Mouse (Mus musculus): ENCODE measurements around the gene Car10. TPM values are rescaled to one million over a fixed set of nuclear protein-coding genes. Genes with fewer than 3 reads are reported as not detected.

Gene Car10
- total and polyA plus RNA-seq, 3 experiments = not detected

DNA sequence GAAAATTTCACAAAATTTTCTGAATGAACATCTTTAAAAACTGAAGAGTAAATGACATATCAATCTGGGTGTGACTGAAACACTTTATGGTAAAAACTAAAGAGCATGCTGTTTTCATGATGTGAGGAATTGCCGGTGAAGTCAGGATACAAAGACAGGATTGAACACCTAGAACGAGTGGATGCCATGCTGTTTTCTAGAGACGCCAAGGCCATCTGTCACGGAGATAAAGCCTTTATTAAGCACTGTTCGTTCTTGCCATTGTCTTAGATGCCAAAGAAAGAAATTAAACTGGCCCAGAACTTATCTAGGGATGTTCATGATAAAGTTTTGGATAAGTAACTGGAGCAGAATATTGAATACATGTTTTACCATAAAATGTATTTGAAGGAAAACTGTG, 153.9 kb downstream of the Car10 start:
- DNase-seq (ENCODE audit: low read depth, low spot score) = no peak
- no peaks in the 10 kb centered on the region for H3K79me2 ChIP-seq (ENCODE audit: control insufficient read depth, insufficient read depth, low read length, poor library complexity)
- H3K36me3 ChIP-seq (ENCODE audit: control insufficient read depth in 1 of 2, insufficient read depth in 2 of 2, low read length in 2 of 2) = no peaks in the 10 kb centered on the region
- no peaks in the 10 kb centered on the region for H3K27me3 ChIP-seq (ENCODE audit: control insufficient read depth in 1 of 2, insufficient read depth in 2 of 2, low read length in 2 of 2)
- no peak for TF ChIP-seq HCFC1 (IDR thresholded peaks at IDR 0.05; ENCODE audit: low read depth, low read length)
- H3K4me3 ChIP-seq (ENCODE audit: control insufficient read depth in 1 of 2, insufficient read depth in 1 of 2, low read depth in 2 of 2, low read length in 2 of 2) = no peak overlapping the region
- no peak overlapping the region for H3K9ac ChIP-seq (ENCODE audit: control insufficient read depth, low read depth, low read length, poor library complexity, severe bottlenecking)
- no peaks in the 10 kb centered on the region for H3K4me1 ChIP-seq (ENCODE audit: control insufficient read depth in 1 of 2, insufficient read depth in 2 of 2, low read length in 2 of 2)
- H3K9me3 ChIP-seq (replicated peaks; ENCODE audit: insufficient read depth, low read length) = no peaks in the 10 kb centered on the region
- H3K27ac ChIP-seq (ENCODE audit: control insufficient read depth, low read depth, low read length) = no peak overlapping the region

DNA sequence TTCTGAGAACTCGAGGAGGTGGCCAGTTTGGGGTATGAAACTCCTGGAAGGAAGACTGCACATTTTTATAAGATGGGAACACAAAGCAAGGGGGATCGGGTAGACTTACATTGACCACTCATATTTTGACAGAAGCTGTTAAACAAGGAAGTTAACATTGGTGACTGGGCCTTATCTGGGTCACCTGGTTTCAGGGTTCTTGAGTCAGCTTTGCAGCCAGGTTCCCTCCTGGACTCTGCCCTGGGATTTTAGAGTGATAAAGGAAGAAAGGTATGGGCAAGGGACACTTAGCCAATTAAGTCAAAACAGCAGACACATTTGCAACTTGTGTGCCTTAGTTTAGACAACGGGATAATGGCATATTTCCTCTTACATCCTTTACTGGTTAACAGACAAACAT, 166.2 kb downstream of the Car10 start:
- Histone ChIP-seq H3K27ac (ENCODE audit: control insufficient read depth, low read depth, low read length) (no peak overlapping the region), H3K36me3 (ENCODE audit: control insufficient read depth in 1 of 2, insufficient read depth in 2 of 2, low read length in 2 of 2) (no peaks in the 10 kb centered on the region), H3K4me1 (ENCODE audit: control insufficient read depth in 1 of 2, insufficient read depth in 2 of 2, low read length in 2 of 2) (no peaks in the 10 kb centered on the region), H3K4me3 (ENCODE audit: control insufficient read depth in 1 of 2, insufficient read depth in 1 of 2, low read depth in 2 of 2, low read length in 2 of 2) (no peak overlapping the region), H3K79me2 (ENCODE audit: control insufficient read depth, insufficient read depth, low read length, poor library complexity) (no peaks in the 10 kb centered on the region), H3K9me3 (replicated peaks; ENCODE audit: insufficient read depth, low read length) (no peaks in the 10 kb centered on the region), H3K27me3 (ENCODE audit: control insufficient read depth in 1 of 2, insufficient read depth in 2 of 2, low read length in 2 of 2) (no peaks in the 10 kb centered on the region), H3K9ac (ENCODE audit: control insufficient read depth, low read depth, low read length, poor library complexity, severe bottlenecking) (no peak overlapping the region)
- DNase-seq (ENCODE audit: low read depth, low spot score) = no peak
- TF ChIP-seq RAD21 (IDR thresholded peaks at IDR 0.05; ENCODE audit: low read depth, low read length) (no peak), EP300 (IDR thresholded peaks at IDR 0.05; ENCODE audit: low read depth in 1 of 2, low read length in 2 of 2) (no peak), ZNF384 (IDR thresholded peaks at IDR 0.05; ENCODE audit: low read depth, low read length) (no peak), E2F4 (IDR thresholded peaks at IDR 0.05; ENCODE audit: borderline replicate concordance, low read depth, low read length) (no peak), KAT2A (conservative IDR thresholded peaks at IDR 0.05; ENCODE audit: low read depth, low read length) (no peak), BHLHE40 (IDR thresholded peaks at IDR 0.05; ENCODE audit: borderline replicate concordance, low read depth, low read length) (no peak), ELF1 (IDR thresholded peaks at IDR 0.05; ENCODE audit: low read depth, low read length) (no peak), TBP (IDR thresholded peaks at IDR 0.05; ENCODE audit: low read depth, low read length) (no peak), RCOR1 (IDR thresholded peaks at IDR 0.05; ENCODE audit: low read depth, low read length) (no peak), NRF1 (IDR thresholded peaks at IDR 0.05; ENCODE audit: insufficient read depth, low read depth, low read length, poor library complexity, severe bottlenecking) (no peak)

DNA sequence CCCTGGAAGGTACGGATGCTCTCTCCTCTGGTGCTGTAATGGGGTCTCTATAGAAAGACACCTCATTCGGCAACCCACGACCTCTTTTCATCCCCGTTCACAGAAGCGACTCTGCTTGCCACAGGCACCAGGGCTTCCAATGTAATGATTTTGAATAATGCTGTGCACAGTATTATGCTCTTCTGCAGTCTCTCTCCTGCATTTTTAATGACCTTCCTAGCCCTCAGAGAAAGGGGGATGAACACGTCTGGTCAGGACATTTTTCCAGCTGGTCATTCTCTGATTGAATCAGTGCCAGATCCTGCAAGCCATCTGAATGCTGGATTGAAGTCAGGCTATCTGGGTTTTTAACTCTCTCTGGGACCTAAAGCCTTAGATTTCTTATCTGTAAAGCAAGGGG, 174.2 kb downstream of the Car10 start:
- DNase-seq (ENCODE audit: low read depth, low spot score) = no peak
- Histone ChIP-seq H3K27ac (ENCODE audit: control insufficient read depth, low read depth, low read length) (no peak overlapping the region), H3K79me2 (ENCODE audit: control insufficient read depth, insufficient read depth, low read length, poor library complexity) (no peaks in the 10 kb centered on the region), H3K27me3 (ENCODE audit: control insufficient read depth in 1 of 2, insufficient read depth in 2 of 2, low read length in 2 of 2) (no peaks in the 10 kb centered on the region), H3K36me3 (ENCODE audit: control insufficient read depth in 1 of 2, insufficient read depth in 2 of 2, low read length in 2 of 2) (no peaks in the 10 kb centered on the region), H3K4me3 (ENCODE audit: control insufficient read depth in 1 of 2, insufficient read depth in 1 of 2, low read depth in 2 of 2, low read length in 2 of 2) (no peak overlapping the region), H3K9me3 (replicated peaks; ENCODE audit: insufficient read depth, low read length) (no peaks in the 10 kb centered on the region), H3K9ac (ENCODE audit: control insufficient read depth, low read depth, low read length, poor library complexity, severe bottlenecking) (no peak overlapping the region), H3K4me1 (ENCODE audit: control insufficient read depth in 1 of 2, insufficient read depth in 2 of 2, low read length in 2 of 2) (no peaks in the 10 kb centered on the region)
- TF ChIP-seq MXI1 (IDR thresholded peaks at IDR 0.05; ENCODE audit: low read depth, low read length) (no peak), POLR2AphosphoS2 (IDR thresholded peaks at IDR 0.05; ENCODE audit: low read length) (no peak), NRF1 (IDR thresholded peaks at IDR 0.05; ENCODE audit: insufficient read depth, low read depth, low read length, poor library complexity, severe bottlenecking) (no peak), SIN3A (IDR thresholded peaks at IDR 0.05; ENCODE audit: low read length) (no peak), ZMIZ1 (IDR thresholded peaks at IDR 0.05; ENCODE audit: low read depth, low read length) (no peak), RAD21 (IDR thresholded peaks at IDR 0.05; ENCODE audit: low read depth, low read length) (no peak), E2F4 (IDR thresholded peaks at IDR 0.05; ENCODE audit: borderline replicate concordance, low read depth, low read length) (no peak), UBTF (IDR thresholded peaks at IDR 0.05; ENCODE audit: borderline replicate concordance, insufficient read depth, low read depth, low read length) (no peak), BHLHE40 (IDR thresholded peaks at IDR 0.05; ENCODE audit: borderline replicate concordance, low read depth, low read length) (no peak), GABPA (IDR thresholded peaks at IDR 0.05; ENCODE audit: low read depth, low read length) (no peak), ETS1 (IDR thresholded peaks at IDR 0.05; ENCODE audit: low read depth, low read length) (no peak), CHD1 (IDR thresholded peaks at IDR 0.05; ENCODE audit: low read depth, low read length) (no peak), MAZ (IDR thresholded peaks at IDR 0.05; ENCODE audit: low read depth, low read length) (no peak), RCOR1 (IDR thresholded peaks at IDR 0.05; ENCODE audit: low read depth, low read length) (no peak), CHD2 (IDR thresholded peaks at IDR 0.05; ENCODE audit: low read length) (no peak), MYC (IDR thresholded peaks at IDR 0.05; ENCODE audit: low read depth, low read length) (no peak), MAFK (IDR thresholded peaks at IDR 0.05; ENCODE audit: borderline replicate concordance, low read depth, low read length) (no peak), USF1 (IDR thresholded peaks at IDR 0.05; ENCODE audit: low read depth, low read length) (no peak), MYB (IDR thresholded peaks at IDR 0.05; ENCODE audit: low read depth, low read length) (no peak)

All from MEL (cell line).